Mouse (Mus musculus) heart, postnatal 0 days (tissue): ENCODE results near the gene Kdr.

Experiments
- CTCF ChIP-seq: IDR thresholded peaks from 2 replicates; pipeline ENCODE4 v1.5.1; 2016; ENCODE audit warnings: antibody characterized with exemption, control low read depth, low read depth
- EP300 ChIP-seq: IDR thresholded peaks from 2 replicates; pipeline ENCODE4 v1.6.1; 2016; ENCODE audit warnings: antibody characterized with exemption, low read depth

- TF ChIP-seq EP300 (no peak), CTCF (no peak)
These were observed 9.3 kb upstream of the Kdr start for GRCm38 (mm10) chr5:75987530-75987929.
